Mouse (Mus musculus): Measurements from ENCODE around the gene Fkbp8.
"Not testable (repeated sequence)": the region's sequence is repeated elsewhere in the genome, so short reads cannot be mapped to it uniquely, and the experiment has no call there.

Gene Fkbp8

GRCm38 (mm10) chr8:70501820-70502529 lies 25.5 kb upstream of the Fkbp8 start:
- DNase-seq (ENCODE audit: low spot score in 2 of 2): no peak

GRCm38 (mm10) chr8:70502540-70502939 lies 25.0 kb upstream of the Fkbp8 start:
- DNase-seq (ENCODE audit: low spot score in 2 of 2): no peak

GRCm38 (mm10) chr8:70503062-70503750 lies 24.3 kb upstream of the Fkbp8 start:
- DNase-seq (ENCODE audit: low spot score in 2 of 2): peak in 1 of 2 experiments; percentile 61

- peak; percentile 59 to 71 for DNase-seq (ENCODE audit: low spot score in 2 of 2)
Measured at GRCm38 (mm10) chr8:70504291-70504716, 23.2 kb upstream of the Fkbp8 start.

GRCm38 (mm10) chr8:70504851-70505250 lies 22.7 kb upstream of the Fkbp8 start:
- DNase-seq (ENCODE audit: low spot score in 2 of 2): peak; percentile 63 to 79

GRCm38 (mm10) chr8:70505698-70506327 lies 21.7 kb upstream of the Fkbp8 start:
- DNase-seq (ENCODE audit: low spot score in 2 of 2): no peak

GRCm38 (mm10) chr8:70506328-70507026 lies 21.0 kb upstream of the Fkbp8 start, which contains the start of gene Rex1bd:
Gene Rex1bd (minus strand): TSS chr8:70506752.
- DNase-seq (ENCODE audit: low spot score in 2 of 2): peak; percentile 92

- no peak for DNase-seq (ENCODE audit: low spot score in 2 of 2)
Measured at GRCm38 (mm10) chr8:70507027-70507393, 20.5 kb upstream of the Fkbp8 start.

GRCm38 (mm10) chr8:70509281-70509952 lies 18.1 kb upstream of the Fkbp8 start:
- DNase-seq (ENCODE audit: low spot score in 2 of 2): no peak

- DNase-seq (ENCODE audit: low spot score in 2 of 2): peak; percentile 96 to 97
Measured at GRCm38 (mm10) chr8:70510228-70510915, 17.2 kb upstream of the Fkbp8 start, which contains the start of gene Uba52. Gene Uba52 (minus strand): TSS chr8:70510801.

GRCm38 (mm10) chr8:70511174-70511573 lies 16.4 kb upstream of the Fkbp8 start:
- not testable (repeated sequence) for DNase-seq (ENCODE audit: low spot score in 2 of 2)

GRCm38 (mm10) chr8:70511770-70512169 lies 15.8 kb upstream of the Fkbp8 start:
- no peak for DNase-seq (ENCODE audit: low spot score in 2 of 2)

GRCm38 (mm10) chr8:70512253-70512903 lies 15.1 kb upstream of the Fkbp8 start:
- no peak for DNase-seq (ENCODE audit: low spot score in 2 of 2)

GRCm38 (mm10) chr8:70513441-70513840 lies 14.1 kb upstream of the Fkbp8 start:
- DNase-seq (ENCODE audit: low spot score in 2 of 2): no peak

- no peak for DNase-seq (ENCODE audit: low spot score in 2 of 2)
Measured at GRCm38 (mm10) chr8:70517940-70518643, 9.4 kb upstream of the Fkbp8 start.

GRCm38 (mm10) chr8:70519043-70519442 lies 8.5 kb upstream of the Fkbp8 start:
- no peak for DNase-seq (ENCODE audit: low spot score in 2 of 2)

GRCm38 (mm10) chr8:70519606-70520005 lies 7.9 kb upstream of the Fkbp8 start:
- DNase-seq (ENCODE audit: low spot score in 2 of 2): no peak

GRCm38 (mm10) chr8:70522592-70523403 lies 4.7 kb upstream of the Fkbp8 start:
- peak; percentile 96 to 97 for DNase-seq (ENCODE audit: low spot score in 2 of 2)

GRCm38 (mm10) chr8:70527111-70527511 lies 413 bp upstream of the Fkbp8 start:
- no peak for DNase-seq (ENCODE audit: low spot score in 2 of 2)
